Mouse (Mus musculus) activated CD4-positive, CD25-positive, alpha-beta regulatory T cell, adult 4 months (primary cell): Measurements from ENCODE around the gene Pde4d. TPM values are rescaled to one million over a fixed set of nuclear protein-coding genes. Genes with fewer than 3 reads are reported as not detected.
A peak's percentile ranks its signal among the peaks of the same experiment; 100 is the strongest.

Source experiments
- ATAC-seq: one replicate; pipeline ENCODE4 v1.8.0; 2017
- polyA plus RNA-seq, 2 experiments: library from polyadenylated mRNA; unstranded; fragments of 100-300 nt; shearing (Covaris generic); gene quantifications; one replicate each; pipeline ENCODE4 v1.2.1; 2017

Pde4d gene
- polyA plus RNA-seq = 1 to 10 TPM; 7.3 to 7.6 TPM

- ATAC-seq = no peak
These were observed at the start of gene Pde4d for GRCm38 (mm10) chr13:108449116-108450097. Gene Pde4d (plus strand): TSS chr13:108449948.

- no peak for ATAC-seq
These were observed 46.6 kb upstream of the Pde4d start for GRCm38 (mm10) chr13:108403197-108403596.

GRCm38 (mm10) chr13:108404372-108404771, 45.4 kb upstream of the Pde4d start:
- ATAC-seq = no peak

GRCm38 (mm10) chr13:108415464-108415863, 34.3 kb upstream of the Pde4d start:
- no peak for ATAC-seq

- no peak for ATAC-seq
These were observed 30.8 kb upstream of the Pde4d start for GRCm38 (mm10) chr13:108418741-108419507.

DNA sequence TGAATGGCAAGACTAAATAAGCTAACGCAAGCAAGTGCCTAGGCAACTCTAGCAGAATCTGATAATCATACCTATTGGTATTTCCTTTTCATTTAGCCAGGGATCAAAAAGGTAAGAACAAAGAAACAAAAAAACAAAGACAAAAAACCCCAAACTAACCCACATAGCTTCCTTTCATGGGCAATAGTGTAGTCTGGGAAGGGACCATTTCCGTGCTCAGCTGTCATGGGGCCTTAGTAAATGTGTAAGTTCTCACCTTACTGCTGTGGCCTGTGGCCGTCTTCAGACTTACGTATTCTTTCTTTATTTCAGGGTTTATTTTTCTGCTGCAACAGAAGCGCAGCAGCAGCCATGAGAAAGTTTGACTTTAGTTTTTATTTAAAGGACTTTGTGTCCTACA, 23.4 kb upstream of the Pde4d start:
- peak; percentile 64 for ATAC-seq

- ATAC-seq = no peak
These were observed 20.9 kb upstream of the Pde4d start for GRCm38 (mm10) chr13:108428809-108429208.

DNA sequence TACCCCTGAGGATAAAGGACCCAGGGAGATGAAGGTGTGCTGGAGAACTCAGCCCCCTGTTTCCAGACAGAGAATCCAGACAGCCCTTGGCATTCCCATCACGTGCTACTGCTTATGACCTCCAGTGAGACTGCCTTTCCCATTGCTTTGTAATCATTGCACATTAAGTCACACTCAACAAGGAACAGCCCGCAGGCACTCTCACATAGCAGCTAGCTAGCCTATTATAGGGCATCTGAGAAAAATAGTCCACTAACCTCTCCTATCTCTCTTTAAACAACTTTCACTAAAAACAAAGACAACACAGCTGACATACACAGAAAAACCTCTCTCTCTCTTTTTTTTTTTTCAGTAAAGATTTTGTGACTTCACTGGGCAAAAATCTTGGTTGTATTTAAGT, 20.1 kb upstream of the Pde4d start:
- no peak for ATAC-seq

- ATAC-seq = no peak
These were observed 18.0 kb upstream of the Pde4d start for GRCm38 (mm10) chr13:108431776-108432175.

DNA sequence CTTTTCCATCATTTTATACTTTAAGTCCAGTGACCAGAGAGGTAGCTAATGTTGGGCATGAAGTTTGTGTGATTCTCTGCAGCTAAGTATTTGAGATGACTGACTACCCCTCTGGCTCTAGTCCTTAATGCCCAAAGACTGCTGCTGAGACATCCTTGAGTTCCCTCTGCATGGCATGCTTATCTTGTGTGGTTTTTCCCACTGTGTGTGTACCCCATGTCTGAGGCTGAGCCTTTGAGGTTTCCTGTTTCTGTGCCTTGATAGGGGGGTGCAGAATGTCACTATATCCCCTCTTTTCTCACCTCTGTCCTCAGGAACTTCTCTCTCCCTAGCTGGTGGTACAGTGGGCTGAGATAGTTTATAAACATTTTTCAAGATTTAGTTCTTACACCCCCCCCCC, 14.1 kb upstream of the Pde4d start:
- ATAC-seq = no peak

DNA sequence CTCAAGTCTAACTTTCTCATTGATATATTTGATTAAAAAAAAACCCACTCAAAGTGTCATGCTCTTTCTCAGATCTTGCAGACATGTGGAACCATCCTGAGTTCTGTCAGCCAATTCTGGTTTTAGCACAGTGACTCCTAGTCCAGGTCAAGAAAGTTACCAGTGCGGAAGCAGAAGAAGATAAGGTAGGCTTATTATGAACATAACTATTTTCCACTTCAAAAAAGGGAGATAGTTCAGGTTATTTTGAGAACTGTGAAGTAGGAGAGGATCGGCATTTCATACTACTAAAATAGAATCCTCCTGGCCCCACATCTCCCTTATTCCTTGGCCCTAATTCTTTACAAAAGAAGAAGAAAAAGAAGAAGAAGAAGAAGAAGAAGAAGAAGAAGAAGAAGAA, 12.3 kb upstream of the Pde4d start:
- ATAC-seq = no peak

DNA sequence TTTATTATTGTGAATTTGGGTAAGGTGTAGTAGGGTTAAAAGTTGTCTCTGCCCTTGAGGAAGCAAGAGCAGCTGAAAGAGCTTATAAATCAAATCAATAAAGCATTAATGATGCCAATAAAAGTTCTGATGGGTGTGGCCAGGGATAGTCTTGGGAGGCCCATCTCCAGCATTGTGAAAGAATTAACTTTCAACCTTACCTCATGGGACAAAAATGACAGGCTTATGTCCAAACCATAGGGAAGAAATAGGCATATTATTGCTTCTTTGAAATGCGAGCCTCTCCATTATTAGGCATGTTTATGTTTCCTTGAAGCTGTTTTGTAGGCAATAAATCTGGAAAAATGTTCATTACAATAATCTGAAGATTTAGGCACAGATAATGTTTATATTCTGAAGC, 10.7 kb upstream of the Pde4d start:
- no peak for ATAC-seq

DNA sequence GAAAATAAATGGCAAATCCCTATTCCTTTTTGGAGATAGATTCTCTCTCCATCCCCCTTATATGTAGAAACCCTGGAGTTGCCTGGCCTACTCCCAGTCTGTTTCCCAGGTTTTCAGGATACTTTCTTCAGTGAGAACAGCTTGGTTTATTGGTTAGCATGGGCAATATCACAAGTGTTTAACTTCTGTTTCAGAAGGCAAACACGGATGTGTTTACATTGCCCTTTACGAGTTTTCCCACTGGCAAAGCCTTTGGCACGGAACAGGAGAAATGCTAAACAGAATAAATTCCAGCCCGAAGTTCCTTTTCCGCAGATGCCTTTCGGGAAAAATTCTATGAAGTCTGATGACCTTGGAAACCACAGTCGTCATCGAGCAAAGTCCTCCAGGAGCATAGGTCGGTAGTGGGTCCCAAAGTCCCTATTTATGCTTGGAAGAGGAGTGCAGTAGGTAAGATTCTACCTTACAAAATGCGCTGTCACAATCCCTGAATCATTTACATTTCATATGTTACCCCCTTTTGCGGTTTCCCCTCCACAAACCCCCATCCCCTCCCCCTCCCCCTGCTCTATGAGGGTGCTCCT, 1.3 kb upstream of the Pde4d start:
- no peak for ATAC-seq

DNA sequence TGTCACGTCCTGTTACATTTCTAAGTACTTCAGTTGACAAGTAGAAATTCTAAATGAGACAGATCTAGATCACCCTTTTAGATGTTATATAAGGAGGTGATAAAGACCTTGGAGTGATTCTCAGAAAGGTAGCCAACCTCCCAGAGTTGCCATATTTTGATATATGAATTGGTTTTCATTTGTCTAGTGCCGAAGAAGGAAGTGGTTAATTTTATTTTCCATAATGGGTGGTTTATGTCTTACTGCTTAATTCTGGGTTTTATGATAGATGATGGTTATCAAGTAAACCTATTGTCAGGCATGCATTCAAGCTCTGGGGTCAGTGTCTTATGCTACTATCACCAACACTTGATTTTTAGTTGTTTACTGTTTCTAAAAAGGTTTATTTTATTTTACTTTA, 1.4 kb downstream of the Pde4d start:
- ATAC-seq = peak; percentile 70

DNA sequence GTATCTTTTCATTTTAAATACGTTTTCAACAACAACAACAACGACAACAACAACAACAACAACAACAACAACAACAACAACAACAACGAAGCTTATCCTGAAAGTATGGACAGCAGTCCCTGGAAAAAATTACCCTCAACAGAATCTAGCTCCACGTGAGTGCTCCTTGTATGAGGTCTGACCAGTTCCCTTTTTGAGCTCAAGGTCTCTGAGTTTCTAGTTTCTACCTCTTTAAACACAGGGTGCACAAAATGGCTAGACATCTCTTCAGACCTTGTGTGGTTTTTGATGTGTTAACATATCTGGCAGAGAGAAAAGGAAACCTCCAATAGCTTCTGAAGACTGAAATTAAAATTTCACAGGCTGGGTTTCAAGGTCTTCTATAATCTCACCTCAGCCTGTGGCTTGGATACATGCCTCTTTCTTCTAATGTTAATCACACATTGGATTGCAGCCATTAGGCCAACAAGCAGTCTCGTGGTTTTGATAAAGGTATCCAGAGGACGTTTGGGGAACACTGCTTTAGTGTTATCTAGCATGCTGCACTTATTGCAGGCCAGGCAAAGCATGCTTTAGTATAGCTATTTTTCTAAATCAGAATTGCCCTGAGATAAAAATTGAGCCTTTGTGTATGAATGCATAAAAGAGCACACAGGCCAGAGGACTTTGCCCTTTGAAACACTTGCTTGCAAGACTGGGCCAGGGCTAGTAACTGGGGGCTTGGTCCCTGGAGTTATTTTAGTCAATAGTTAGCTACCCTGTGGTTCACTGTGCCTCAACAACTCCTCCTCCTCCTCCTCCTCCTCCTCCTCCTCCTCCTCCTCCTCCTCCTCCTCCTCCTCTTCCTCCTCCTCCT, 3.5 kb downstream of the Pde4d start:
- ATAC-seq = no peak

- no peak for ATAC-seq
These were observed 12.8 kb downstream of the Pde4d start for GRCm38 (mm10) chr13:108462518-108462917.

- no peak for ATAC-seq
These were observed 16.0 kb downstream of the Pde4d start for GRCm38 (mm10) chr13:108465755-108466154.

DNA sequence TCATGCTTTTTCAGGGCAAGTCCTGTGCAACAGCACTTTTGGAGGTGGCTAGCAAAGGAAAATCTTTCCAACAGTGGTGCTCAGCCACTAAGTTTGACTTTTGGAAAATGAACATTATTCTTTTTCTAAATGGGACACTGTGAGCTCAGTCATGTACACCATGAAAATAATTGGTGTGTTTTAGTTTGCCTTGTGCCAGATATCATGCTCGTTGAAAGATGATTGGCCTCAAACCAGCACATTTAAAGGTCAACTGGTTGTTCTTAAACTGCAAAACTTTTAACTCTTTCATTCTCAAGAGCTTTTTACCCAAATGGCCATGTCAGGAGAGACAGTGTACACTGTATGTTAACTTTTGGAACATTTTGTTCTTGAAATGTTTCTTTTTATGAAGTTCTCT, 17.3 kb downstream of the Pde4d start:
- ATAC-seq = no peak

DNA sequence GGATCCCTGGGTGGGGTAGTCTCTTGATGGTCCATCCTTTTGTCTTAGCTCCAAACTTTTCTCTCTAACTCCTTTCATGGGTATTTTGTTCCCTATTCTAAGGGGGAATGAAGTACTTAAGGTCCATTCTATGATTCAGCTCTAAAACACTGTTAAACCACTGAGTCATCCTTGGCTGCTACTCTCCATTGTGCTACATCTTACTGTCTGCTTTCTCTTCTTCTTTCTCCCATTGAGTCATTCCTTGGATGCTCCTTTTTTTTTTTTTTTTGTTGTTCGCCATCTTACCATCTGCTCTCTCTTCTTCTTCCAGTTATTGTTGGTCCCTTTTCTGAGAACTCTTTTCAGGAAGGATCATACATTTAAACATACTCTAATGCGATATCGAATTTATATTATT, 30.7 kb downstream of the Pde4d start:
- no peak for ATAC-seq

- no peak for ATAC-seq
These were observed 35.3 kb downstream of the Pde4d start for GRCm38 (mm10) chr13:108485036-108485435.

DNA sequence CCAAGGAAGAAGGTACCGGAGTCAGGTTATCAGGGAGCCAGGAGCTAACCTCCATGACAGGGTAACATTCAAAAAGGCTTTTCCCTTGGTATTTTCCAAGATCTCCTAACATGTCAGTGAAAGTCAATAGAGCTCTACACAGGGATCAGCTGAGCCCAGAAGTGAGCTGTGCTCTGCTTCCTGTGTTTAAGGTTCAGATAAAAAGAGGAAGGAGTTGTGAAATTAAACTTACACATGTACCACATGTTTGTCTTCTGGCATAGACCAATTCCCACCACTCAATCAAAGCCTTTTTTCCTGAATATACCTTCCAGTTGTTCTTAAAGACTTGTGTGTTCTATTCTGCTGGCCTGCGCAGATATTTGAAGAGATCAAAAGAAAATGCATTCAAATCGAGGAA, 37.3 kb downstream of the Pde4d start:
- no peak for ATAC-seq

DNA sequence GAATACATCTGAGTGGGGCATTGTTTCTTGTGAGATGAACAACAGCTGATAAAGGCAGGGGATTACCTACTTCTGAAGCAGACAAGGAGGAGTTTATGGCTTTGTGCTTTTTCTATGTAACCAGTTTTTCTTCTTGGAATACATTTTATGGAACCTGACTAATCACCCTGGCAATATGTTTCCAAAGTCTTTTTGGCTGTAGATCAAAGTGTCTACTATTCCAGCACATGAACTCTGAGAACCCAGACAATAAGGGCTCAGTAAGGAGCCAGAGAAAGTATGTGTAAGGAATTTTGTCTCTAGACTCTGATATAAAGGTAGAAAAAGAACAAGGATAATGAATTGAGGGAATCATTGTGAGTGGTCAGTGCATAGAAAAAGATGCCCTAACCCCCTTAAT, 40.1 kb downstream of the Pde4d start:
- no peak for ATAC-seq
